Mouse (Mus musculus): ENCODE data around the gene Sdr42e1. TPM values are rescaled to one million over a fixed set of nuclear protein-coding genes. Genes with fewer than 3 reads are reported as not detected.

Gene Sdr42e1
- total and polyA plus RNA-seq, 3 experiments, result 1.7 to 4.8 (median 2.1) TPM

- Histone ChIP-seq H3K4me3 (no peak overlapping the region), H3K27me3 (ENCODE audit: control insufficient read depth, insufficient read depth, low read length) (no peaks in the 10 kb centered on the region), H3K27ac (no peak overlapping the region), H3K9ac (ENCODE audit: low read depth, low read length) (no peak overlapping the region), H3K4me1 (ENCODE audit: control insufficient read depth, insufficient read depth, low read length) (no peaks in the 10 kb centered on the region), H3K79me2 (replicated peaks; ENCODE audit: control insufficient read depth, insufficient read depth, low read length) (no peaks in the 10 kb centered on the region), H3K36me3 (ENCODE audit: control insufficient read depth, insufficient read depth, low read length) (no peaks in the 10 kb centered on the region)
- intact Hi-C loops (cut with DNase I), result no loop called here
- no peak for DNase-seq
- no peak for TF ChIP-seq EP300 (IDR thresholded peaks at IDR 0.05; ENCODE audit: insufficient read depth, low read depth, low read length)
- TF ChIP-seq CTCF (IDR thresholded peaks at IDR 0.05), result no peak
- TF ChIP-seq POLR2A (IDR thresholded peaks at IDR 0.05; ENCODE audit: insufficient read depth, low read depth, low read length), result no peak
- WGBS, result 78% methylated on average over 9 of the region's 9 CpGs
Observed at GRCm38 (mm10) chr8:117676460-117676859, 3.0 kb upstream of the Sdr42e1 start.

GRCm38 (mm10) chr8:117675171-117675570 lies 1.7 kb upstream of the Sdr42e1 start:
- 55% methylated on average over 5 of the region's 5 CpGs for WGBS
- TF ChIP-seq CTCF (IDR thresholded peaks at IDR 0.05), result no peak
- no peak for TF ChIP-seq POLR2A (IDR thresholded peaks at IDR 0.05; ENCODE audit: insufficient read depth, low read depth, low read length)
- TF ChIP-seq EP300 (IDR thresholded peaks at IDR 0.05; ENCODE audit: insufficient read depth, low read depth, low read length), result no peak
- Histone ChIP-seq H3K4me3 (no peak overlapping the region), H3K36me3 (ENCODE audit: control insufficient read depth, insufficient read depth, low read length) (no peaks in the 10 kb centered on the region), H3K27ac (no peak overlapping the region), H3K79me2 (replicated peaks; ENCODE audit: control insufficient read depth, insufficient read depth, low read length) (no peaks in the 10 kb centered on the region), H3K4me1 (ENCODE audit: control insufficient read depth, insufficient read depth, low read length) (no peaks in the 10 kb centered on the region), H3K9ac (ENCODE audit: low read depth, low read length) (no peak overlapping the region), H3K27me3 (ENCODE audit: control insufficient read depth, insufficient read depth, low read length) (no peaks in the 10 kb centered on the region)
- intact Hi-C loops (cut with DNase I), result no loop called here
- DNase-seq, result no peak

GRCm38 (mm10) chr8:117672558-117672957 lies 931 bp downstream of the Sdr42e1 start:
- 85% methylated on average over 3 of the region's 3 CpGs for WGBS
- intact Hi-C loops (cut with DNase I), result no loop called here
- no peak for TF ChIP-seq POLR2A (IDR thresholded peaks at IDR 0.05; ENCODE audit: insufficient read depth, low read depth, low read length)
- TF ChIP-seq CTCF (IDR thresholded peaks at IDR 0.05), result no peak
- TF ChIP-seq EP300 (IDR thresholded peaks at IDR 0.05; ENCODE audit: insufficient read depth, low read depth, low read length), result no peak
- no peak for DNase-seq
- no peaks in the 10 kb centered on the region for H3K36me3 ChIP-seq (ENCODE audit: control insufficient read depth, insufficient read depth, low read length)
- no peak overlapping the region for H3K9ac ChIP-seq (ENCODE audit: low read depth, low read length)
- no peaks in the 10 kb centered on the region for H3K79me2 ChIP-seq (replicated peaks; ENCODE audit: control insufficient read depth, insufficient read depth, low read length)
- no peak overlapping the region for H3K27ac ChIP-seq
- no peaks in the 10 kb centered on the region for H3K4me1 ChIP-seq (ENCODE audit: control insufficient read depth, insufficient read depth, low read length)
- H3K4me3 ChIP-seq, result no peak overlapping the region
- H3K27me3 ChIP-seq (ENCODE audit: control insufficient read depth, insufficient read depth, low read length), result no peaks in the 10 kb centered on the region

- Histone ChIP-seq H3K79me2 (replicated peaks; ENCODE audit: control insufficient read depth, insufficient read depth, low read length) (no peaks in the 10 kb centered on the region), H3K27ac (no peak overlapping the region), H3K4me3 (no peak overlapping the region), H3K9ac (ENCODE audit: low read depth, low read length) (no peak overlapping the region), H3K4me1 (ENCODE audit: control insufficient read depth, insufficient read depth, low read length) (no peaks in the 10 kb centered on the region), H3K36me3 (ENCODE audit: control insufficient read depth, insufficient read depth, low read length) (no peaks in the 10 kb centered on the region), H3K27me3 (ENCODE audit: control insufficient read depth, insufficient read depth, low read length) (no peaks in the 10 kb centered on the region)
- DNase-seq, result no peak
- TF ChIP-seq EP300 (IDR thresholded peaks at IDR 0.05; ENCODE audit: insufficient read depth, low read depth, low read length) (no peak), CTCF (IDR thresholded peaks at IDR 0.05) (no peak), POLR2A (IDR thresholded peaks at IDR 0.05; ENCODE audit: insufficient read depth, low read depth, low read length) (no peak)
- 42% methylated on average over 11 of the region's 11 CpGs for WGBS
- intact Hi-C loops (cut with DNase I), result no loop called here
Observed at GRCm38 (mm10) chr8:117670461-117670860, 3.0 kb downstream of the Sdr42e1 start.

- WGBS, result 68% methylated on average over 13 of the region's 13 CpGs
- TF ChIP-seq CTCF (IDR thresholded peaks at IDR 0.05) (no peak), POLR2A (IDR thresholded peaks at IDR 0.05; ENCODE audit: insufficient read depth, low read depth, low read length) (no peak), EP300 (IDR thresholded peaks at IDR 0.05; ENCODE audit: insufficient read depth, low read depth, low read length) (no peak)
Observed at GRCm38 (mm10) chr8:117667349-117668124, 6.0 kb downstream of the Sdr42e1 start.

GRCm38 (mm10) chr8:117660358-117661031 lies 13.0 kb downstream of the Sdr42e1 start:
- no peaks in the 10 kb centered on the region for H3K27me3 ChIP-seq (ENCODE audit: control insufficient read depth, insufficient read depth, low read length)
- no peaks in the 10 kb centered on the region for H3K36me3 ChIP-seq (ENCODE audit: control insufficient read depth, insufficient read depth, low read length)
- WGBS, result 18% methylated on average over 11 of the region's 11 CpGs
- TF ChIP-seq CTCF (IDR thresholded peaks at IDR 0.05) (no peak), POLR2A (IDR thresholded peaks at IDR 0.05; ENCODE audit: insufficient read depth, low read depth, low read length) (no peak), EP300 (IDR thresholded peaks at IDR 0.05; ENCODE audit: insufficient read depth, low read depth, low read length) (no peak)
- intact Hi-C loops (cut with DNase I), result no loop called here
- DNase-seq, result peak in 1 of 2 experiments; percentile 18
- H3K4me3 ChIP-seq, result no peak overlapping the region
- no peak overlapping the region for H3K27ac ChIP-seq
- no peaks in the 10 kb centered on the region for H3K79me2 ChIP-seq (replicated peaks; ENCODE audit: control insufficient read depth, insufficient read depth, low read length)
- no peaks in the 10 kb centered on the region for H3K4me1 ChIP-seq (ENCODE audit: control insufficient read depth, insufficient read depth, low read length)
- H3K9ac ChIP-seq (ENCODE audit: low read depth, low read length), result no peak overlapping the region

More at GRCm38 (mm10) chr8:117667349-117668124, 6.0 kb downstream of the Sdr42e1 start:
- Histone ChIP-seq H3K79me2 (replicated peaks; ENCODE audit: control insufficient read depth, insufficient read depth, low read length) (no peaks in the 10 kb centered on the region), H3K4me1 (ENCODE audit: control insufficient read depth, insufficient read depth, low read length) (no peaks in the 10 kb centered on the region), H3K27ac (no peak overlapping the region), H3K9ac (ENCODE audit: low read depth, low read length) (no peak overlapping the region), H3K36me3 (ENCODE audit: control insufficient read depth, insufficient read depth, low read length) (no peaks in the 10 kb centered on the region), H3K27me3 (ENCODE audit: control insufficient read depth, insufficient read depth, low read length) (no peaks in the 10 kb centered on the region), H3K4me3 (no peak overlapping the region)
- intact Hi-C loops (cut with DNase I), result no loop called here
- no peak for DNase-seq

Data from heart, adult 2 months (tissue).